Mouse (Mus musculus): ENCODE results near the gene Aplp2. TPM values are rescaled to one million over a fixed set of nuclear protein-coding genes. Genes with fewer than 3 reads are reported as not detected.
A peak's percentile ranks its signal among the peaks of the same experiment; 100 is the strongest.

The Aplp2 gene
- polyA plus RNA-seq, 2 experiments: 202 to 228 TPM

- H3K36me3 ChIP-seq (ENCODE audit: control insufficient read depth, insufficient read depth, low read length): no peaks in the 10 kb centered on the region
- H3K9me3 ChIP-seq (ENCODE audit: control insufficient read depth, low read length): no peaks in the 10 kb centered on the region
- 69% methylated on average over 11 of the region's 11 CpGs for WGBS
- no peaks in the 10 kb centered on the region for H3K27me3 ChIP-seq (ENCODE audit: control insufficient read depth, insufficient read depth, low read length)
- no peak overlapping the region for H3K4me2 ChIP-seq (replicated peaks; ENCODE audit: low read depth, low read length, severe bottlenecking)
- no peaks in the 10 kb centered on the region for H3K4me1 ChIP-seq (ENCODE audit: control insufficient read depth, insufficient read depth, low read length)
- H3K9ac ChIP-seq (ENCODE audit: low read depth, low read length, severe bottlenecking): no peak overlapping the region
- no peak overlapping the region for H3K27ac ChIP-seq (replicated peaks; ENCODE audit: low read depth, low read length)
- ATAC-seq (ENCODE audit: low FRiP score, low read depth) (no peak), DNase-seq (ENCODE audit: low spot score) (no peak)
- H3K4me3 ChIP-seq (replicated peaks; ENCODE audit: low read length): no peak overlapping the region
- no peak for TF ChIP-seq POLR2A (IDR thresholded peaks at IDR 0.05; ENCODE audit: borderline replicate concordance, extremely low read depth, insufficient read depth, insufficient read length)
Observed at GRCm38 (mm10) chr9:31253866-31254696, 42.5 kb upstream of the Aplp2 start.

- H3K4me3 ChIP-seq (replicated peaks; ENCODE audit: low read length): no peak overlapping the region
- H3K27me3 ChIP-seq (ENCODE audit: control insufficient read depth, insufficient read depth, low read length): no peaks in the 10 kb centered on the region
- TF ChIP-seq POLR2A (IDR thresholded peaks at IDR 0.05; ENCODE audit: borderline replicate concordance, extremely low read depth, insufficient read depth, insufficient read length): no peak
- no peaks in the 10 kb centered on the region for H3K36me3 ChIP-seq (ENCODE audit: control insufficient read depth, insufficient read depth, low read length)
- ATAC-seq (ENCODE audit: low FRiP score, low read depth) (no peak), DNase-seq (ENCODE audit: low spot score) (peak; percentile 18)
- H3K4me2 ChIP-seq (replicated peaks; ENCODE audit: low read depth, low read length, severe bottlenecking): no peak overlapping the region
- no peak overlapping the region for H3K9ac ChIP-seq (ENCODE audit: low read depth, low read length, severe bottlenecking)
- no peak overlapping the region for H3K27ac ChIP-seq (replicated peaks; ENCODE audit: low read depth, low read length)
- WGBS: 69% methylated on average over 10 of the region's 10 CpGs
- no peaks in the 10 kb centered on the region for H3K9me3 ChIP-seq (ENCODE audit: control insufficient read depth, low read length)
- no peaks in the 10 kb centered on the region for H3K4me1 ChIP-seq (ENCODE audit: control insufficient read depth, insufficient read depth, low read length)
Observed at GRCm38 (mm10) chr9:31253311-31253734, 41.7 kb upstream of the Aplp2 start.

DNA sequence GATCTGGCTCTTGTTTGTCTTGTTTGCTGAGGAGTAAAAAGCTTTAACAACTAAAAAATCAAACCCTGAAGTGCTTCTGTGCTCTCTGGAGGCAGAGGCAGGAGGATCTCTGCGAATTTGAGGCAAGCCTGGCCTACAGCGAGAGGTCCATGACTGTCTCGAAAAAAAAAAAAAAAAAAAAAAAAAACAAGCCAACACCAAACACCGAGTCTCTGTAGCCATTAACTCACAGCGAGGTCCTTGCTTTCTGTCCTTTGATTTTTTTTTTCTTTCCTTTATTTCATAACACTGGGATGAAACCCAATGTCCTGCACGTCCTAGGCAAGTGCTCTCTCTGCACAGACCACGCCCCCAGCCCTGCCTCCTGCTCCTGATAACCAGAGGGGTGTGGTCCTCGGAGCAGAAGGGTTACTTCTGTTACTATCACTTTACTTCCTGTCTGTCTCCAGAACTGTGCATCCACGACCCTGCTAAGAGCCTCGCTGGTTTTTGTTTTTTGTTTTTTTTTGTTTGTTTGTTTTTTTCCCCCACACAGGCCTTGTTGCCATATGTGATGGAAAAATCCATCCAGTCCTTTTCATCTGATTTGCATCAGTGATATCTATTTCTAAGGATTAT is 40.7 kb upstream of the Aplp2 start:
- no peak overlapping the region for H3K27ac ChIP-seq (replicated peaks; ENCODE audit: low read depth, low read length)
- H3K4me1 ChIP-seq (ENCODE audit: control insufficient read depth, insufficient read depth, low read length): no peaks in the 10 kb centered on the region
- no peak overlapping the region for H3K4me2 ChIP-seq (replicated peaks; ENCODE audit: low read depth, low read length, severe bottlenecking)
- H3K9ac ChIP-seq (ENCODE audit: low read depth, low read length, severe bottlenecking): no peak overlapping the region
- no peak for ATAC-seq (ENCODE audit: low FRiP score, low read depth)
- no peak for TF ChIP-seq POLR2A (IDR thresholded peaks at IDR 0.05; ENCODE audit: borderline replicate concordance, extremely low read depth, insufficient read depth, insufficient read length)
- DNase-seq (ENCODE audit: low spot score): no peak
- H3K4me3 ChIP-seq (replicated peaks; ENCODE audit: low read length): no peak overlapping the region
- H3K36me3 ChIP-seq (ENCODE audit: control insufficient read depth, insufficient read depth, low read length): no peaks in the 10 kb centered on the region
- H3K27me3 ChIP-seq (ENCODE audit: control insufficient read depth, insufficient read depth, low read length): no peaks in the 10 kb centered on the region
- no peaks in the 10 kb centered on the region for H3K9me3 ChIP-seq (ENCODE audit: control insufficient read depth, low read length)
- 79% methylated on average over 10 of the region's 10 CpGs for WGBS

DNA sequence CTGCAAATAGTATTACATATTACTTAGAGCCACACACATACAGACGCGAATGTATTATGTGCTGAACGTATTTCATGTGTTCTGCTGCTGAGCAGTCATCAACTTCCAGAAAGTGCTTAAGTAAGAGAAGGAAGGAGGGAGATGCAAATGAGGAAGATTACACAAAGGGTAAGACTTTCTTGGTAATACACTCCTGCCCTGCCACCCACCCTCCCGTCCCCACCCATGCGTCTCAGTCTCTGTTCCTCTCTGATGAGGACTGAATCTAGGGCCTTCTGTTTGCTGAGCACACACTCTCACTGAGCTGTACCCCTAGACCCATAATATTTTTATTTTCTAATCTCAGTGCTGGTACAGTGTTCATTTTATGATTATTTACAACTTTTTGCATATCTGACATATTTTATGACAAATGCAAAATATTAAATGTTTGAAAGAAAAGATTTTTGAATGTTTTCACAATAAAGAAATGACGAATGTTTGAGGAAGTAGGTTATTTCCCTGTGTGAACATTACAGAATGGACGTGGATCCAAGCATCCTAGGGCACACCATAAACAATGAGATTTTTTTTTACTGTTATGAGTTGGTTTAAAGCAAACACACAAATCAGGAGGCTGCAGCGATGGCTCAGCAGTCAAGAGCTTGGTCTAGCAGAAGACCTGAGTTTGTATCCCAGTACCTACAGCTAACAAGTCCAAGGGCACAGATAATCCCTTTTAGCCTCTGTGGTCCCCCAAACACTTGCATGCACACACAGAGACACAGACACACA is 36.0 kb upstream of the Aplp2 start:
- Histone ChIP-seq H3K4me1 (ENCODE audit: control insufficient read depth, insufficient read depth, low read length) (no peaks in the 10 kb centered on the region), H3K9me3 (ENCODE audit: control insufficient read depth, low read length) (no peaks in the 10 kb centered on the region), H3K9ac (ENCODE audit: low read depth, low read length, severe bottlenecking) (no peak overlapping the region), H3K4me3 (replicated peaks; ENCODE audit: low read length) (no peak overlapping the region), H3K36me3 (ENCODE audit: control insufficient read depth, insufficient read depth, low read length) (no peaks in the 10 kb centered on the region), H3K27me3 (ENCODE audit: control insufficient read depth, insufficient read depth, low read length) (no peaks in the 10 kb centered on the region), H3K27ac (replicated peaks; ENCODE audit: low read depth, low read length) (no peak overlapping the region), H3K4me2 (replicated peaks; ENCODE audit: low read depth, low read length, severe bottlenecking) (no peak overlapping the region)
- ATAC-seq (ENCODE audit: low FRiP score, low read depth): no peak
- TF ChIP-seq POLR2A (IDR thresholded peaks at IDR 0.05; ENCODE audit: borderline replicate concordance, extremely low read depth, insufficient read depth, insufficient read length): no peak
- 84% methylated on average over 8 of the region's 8 CpGs for WGBS
- no peak for DNase-seq (ENCODE audit: low spot score)

DNA sequence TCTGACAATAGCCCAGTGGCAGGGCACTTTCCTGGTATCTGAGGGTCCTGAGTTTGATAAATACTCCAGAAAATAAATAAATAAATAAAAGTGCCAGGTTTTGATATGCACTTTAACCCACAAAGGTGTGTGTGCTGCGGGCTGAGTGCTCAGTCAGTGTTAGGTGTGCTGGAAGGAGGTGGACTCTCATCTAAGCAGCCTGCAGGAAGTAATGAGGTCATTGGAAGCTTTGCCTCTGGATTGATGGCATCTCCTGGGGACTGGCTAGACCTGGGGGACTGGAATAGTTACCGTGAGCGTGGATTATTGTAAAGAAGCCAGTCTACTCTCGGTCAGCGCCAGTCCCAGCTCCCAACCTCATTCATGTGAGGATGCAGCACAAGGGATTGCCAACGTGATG is 34.8 kb upstream of the Aplp2 start:
- WGBS: 59% methylated on average over 6 of the region's 6 CpGs
- Histone ChIP-seq H3K27me3 (ENCODE audit: control insufficient read depth, insufficient read depth, low read length) (no peaks in the 10 kb centered on the region), H3K4me1 (ENCODE audit: control insufficient read depth, insufficient read depth, low read length) (no peaks in the 10 kb centered on the region), H3K27ac (replicated peaks; ENCODE audit: low read depth, low read length) (no peak overlapping the region), H3K36me3 (ENCODE audit: control insufficient read depth, insufficient read depth, low read length) (no peaks in the 10 kb centered on the region), H3K9me3 (ENCODE audit: control insufficient read depth, low read length) (no peaks in the 10 kb centered on the region), H3K4me3 (replicated peaks; ENCODE audit: low read length) (no peak overlapping the region), H3K4me2 (replicated peaks; ENCODE audit: low read depth, low read length, severe bottlenecking) (no peak overlapping the region), H3K9ac (ENCODE audit: low read depth, low read length, severe bottlenecking) (no peak overlapping the region)
- TF ChIP-seq POLR2A (IDR thresholded peaks at IDR 0.05; ENCODE audit: borderline replicate concordance, extremely low read depth, insufficient read depth, insufficient read length): no peak
- no peak for ATAC-seq (ENCODE audit: low FRiP score, low read depth)
- no peak for DNase-seq (ENCODE audit: low spot score)

Data from limb, embryonic 14.5 days (tissue).